Mouse (Mus musculus) bone marrow, adult 2 months (tissue): Measurements from ENCODE around the gene Scn8a.

ENCODE experiments used
- CTCF ChIP-seq: fragments of 200-500 bp; IDR thresholded peaks from 2 replicates; pipeline ENCODE4 v1.5.1; 2011; ENCODE audit warnings: low read length, control low read depth; ENCODE audit not compliant: control insufficient read depth, insufficient read depth
- POLR2A ChIP-seq: fragments of 200-500 bp; IDR thresholded peaks from 2 replicates; pipeline ENCODE4 v1.6.1; 2011; ENCODE audit warnings: low read depth, mild to moderate bottlenecking, control low read depth, low read length, borderline replicate concordance; ENCODE audit not compliant: control insufficient read depth

DNA sequence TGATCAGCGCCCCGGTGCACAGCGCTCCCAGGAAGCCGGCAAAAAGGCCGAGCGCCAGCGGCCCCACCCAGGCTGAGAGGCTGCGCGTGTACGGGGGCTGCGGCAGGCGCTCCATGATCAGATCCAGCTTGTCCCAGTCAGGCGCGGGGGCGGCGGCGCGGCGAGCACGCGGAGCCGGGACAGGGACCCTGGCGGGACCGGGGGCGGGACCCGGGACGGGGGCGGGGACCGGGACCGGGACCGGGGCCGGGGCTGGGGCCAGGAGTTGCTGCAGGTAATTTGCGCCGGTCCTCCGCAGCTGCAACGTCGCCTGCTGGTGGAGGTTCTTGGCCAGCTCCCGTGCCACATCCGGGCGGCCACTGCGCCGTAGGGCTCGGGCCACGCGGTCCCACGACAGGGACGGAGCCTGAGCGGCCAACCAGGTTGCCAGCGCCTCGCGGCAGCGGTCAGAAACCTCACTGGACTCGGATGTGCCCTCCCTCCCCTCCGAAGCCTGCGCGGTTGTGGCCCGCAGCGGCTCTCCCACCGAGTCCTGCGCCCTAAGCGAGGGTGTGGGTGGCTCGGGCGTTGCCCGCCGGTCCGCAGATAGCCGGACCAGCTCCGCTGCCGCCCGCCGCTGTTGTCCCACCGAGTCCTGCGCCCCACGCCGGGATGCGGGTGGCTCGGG, 177.0 kb downstream of the Scn8a start:
- TF ChIP-seq CTCF (no peak), POLR2A (no peak)
